Mouse (Mus musculus) forebrain, embryonic 11.5 days (tissue): ENCODE results near the gene Nxnl1. TPM values are rescaled to one million over a fixed set of nuclear protein-coding genes. Genes with fewer than 3 reads are reported as not detected.

Experiments
- ATAC-seq: fragments of 200-750 bp; cut with Nextera tagmentation; replicated peaks from 2 replicates; pipeline ENCODE4 v1.8.0; 2017; ENCODE audit warnings: moderate TSS enrichment; ENCODE audit not compliant: low FRiP score
- DNase-seq: peaks from one replicate; pipeline ENCODE4 v3.0.0-alpha.2; 2017; ENCODE audit warnings: low spot score
- H3K27ac ChIP-seq: fragments of 300-500 bp; sonication (generic); 2 replicates; pipeline ENCODE4 v1.5.1; 2014; ENCODE audit warnings: low read depth, low read length
- H3K27me3 ChIP-seq: fragments of 300-500 bp; sonication (generic); 2 replicates; pipeline ENCODE4 v1.6.1; 2014; ENCODE audit warnings: mild to moderate bottlenecking, low read length, mixed read lengths; ENCODE audit not compliant: control insufficient read depth, insufficient read depth
- H3K36me3 ChIP-seq: fragments of 300-500 bp; sonication (generic); 2 replicates; pipeline ENCODE4 v1.6.1; 2014; ENCODE audit warnings: mild to moderate bottlenecking, low read length, moderate library complexity, mixed read lengths; ENCODE audit not compliant: control insufficient read depth, insufficient read depth
- H3K4me1 ChIP-seq: fragments of 300-500 bp; sonication (generic); replicated peaks from 2 replicates; pipeline ENCODE4 v1.6.1; 2014; ENCODE audit warnings: low read length, mixed read lengths; ENCODE audit not compliant: control insufficient read depth, insufficient read depth
- H3K4me2 ChIP-seq: fragments of 300-500 bp; sonication (generic); 2 replicates; pipeline ENCODE4 v1.6.1; 2014; ENCODE audit warnings: low read depth, mild to moderate bottlenecking, low read length, moderate library complexity, mixed read lengths; ENCODE audit not compliant: severe bottlenecking
- H3K4me3 ChIP-seq: fragments of 300-500 bp; sonication (generic); 2 replicates; pipeline ENCODE4 v1.5.1; 2014; ENCODE audit warnings: low read depth, low read length
- H3K9ac ChIP-seq: fragments of 300-500 bp; sonication (generic); 2 replicates; pipeline ENCODE4 v1.6.1; 2014; ENCODE audit warnings: low read length
- H3K9me3 ChIP-seq: fragments of 300-500 bp; sonication (generic); 2 replicates; pipeline ENCODE4 v1.6.1; 2016; ENCODE audit warnings: low read length, mixed read lengths; ENCODE audit not compliant: control insufficient read depth
- WGBS: fragments of 180-500 bp; shearing (Covaris S2); extraction: QIAGEN DNeasy Blood & Tissue Kit; methylation state at CpG from one replicate; pipeline ENCODE4 v1.1.7; 2014; 5-methylcytosine and 5-hydroxymethylcytosine counted together
- polyA plus RNA-seq: library from polyadenylated mRNA; unstranded; fragments of >200 nt; fragmentation: Nextera tagmentation; extraction: Ambion mirVana; gene quantifications from 2 replicates; pipeline ENCODE4 v1.2.1, GENCODE M21; 2014

The Nxnl1 gene
- polyA plus RNA-seq, 1 experiment from 2014 or later, result not detected

DNA sequence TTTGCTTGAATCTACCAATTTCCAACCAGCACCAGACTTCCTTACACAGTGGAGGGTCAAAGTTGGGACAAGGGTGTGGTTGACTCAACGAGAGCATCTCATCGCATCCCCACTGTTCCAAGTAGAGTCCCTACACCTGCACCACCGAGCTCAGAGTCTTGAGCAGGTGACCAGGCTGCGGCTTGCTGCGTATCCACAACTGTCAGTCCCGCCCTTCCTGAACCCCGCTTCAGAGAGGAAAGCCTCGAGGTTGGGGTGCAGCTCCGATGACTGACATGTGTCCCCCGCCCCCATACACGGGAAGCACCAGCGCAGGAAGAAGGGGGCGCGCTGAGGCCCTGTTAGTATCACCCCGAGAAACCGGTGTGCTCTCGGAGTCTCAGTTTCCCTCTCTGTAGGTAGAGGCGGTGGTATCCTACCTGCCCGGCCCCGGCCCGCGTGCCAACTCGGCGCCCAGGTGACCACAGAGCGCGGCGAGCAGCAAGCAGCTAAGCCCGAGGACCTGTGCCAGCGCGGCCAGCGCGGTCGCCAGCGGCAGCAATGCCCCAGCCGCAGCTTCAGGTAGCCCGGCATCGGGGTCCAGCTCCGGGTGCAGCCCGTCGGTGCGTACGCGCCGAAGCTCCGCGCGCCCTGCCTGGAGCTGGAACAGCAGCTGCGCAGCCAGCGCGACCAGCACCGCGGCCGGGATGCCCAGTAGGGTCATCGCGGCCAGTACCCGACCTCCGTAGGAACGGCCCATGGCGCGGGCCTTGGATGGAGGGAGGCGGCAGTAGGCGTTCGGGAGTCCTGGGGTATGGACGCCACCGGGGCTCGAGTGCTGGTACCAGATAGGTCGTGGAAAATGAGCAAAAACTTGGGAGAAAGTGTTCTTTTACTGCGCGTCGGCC is 8.1 kb downstream of the Nxnl1 start, which contains the start of gene Tmem221:
Gene Tmem221, minus strand, starts transcription at position 801 of the 887 bp plus-strand sequence.
- H3K27ac ChIP-seq, result no peak within 1 kb of the TSS
- no peaks in the 10 kb centered on the region for H3K9me3 ChIP-seq
- H3K4me2 ChIP-seq, result peak within 1 kb of the TSS; percentile 48
- ATAC-seq (no peak), DNase-seq (no peak)
- H3K9ac ChIP-seq, result peak within 1 kb of the TSS; percentile 29
- H3K36me3 ChIP-seq, result no peaks in the 10 kb centered on the region
- H3K4me1 ChIP-seq, result peaks cover 9% of the 10 kb centered on the region; the same call in 1 of the 2 replicates
- H3K4me3 ChIP-seq, result peak within 1 kb of the TSS; percentile 25
- H3K27me3 ChIP-seq, result peaks cover 61% of the 10 kb centered on the region
- 4% methylated on average over 70 of the region's 70 CpGs for WGBS

GRCm38 (mm10) chr8:71554644-71555043 is 11.8 kb downstream of the Nxnl1 start:
- Histone ChIP-seq H3K27ac (no peak overlapping the region), H3K27me3 (peaks cover 31% of the 10 kb centered on the region), H3K9me3 (no peaks in the 10 kb centered on the region), H3K4me2 (no peak overlapping the region), H3K4me1 (0 out of 2 replicates have a peak, but pooled peaks cover 7% of the 10 kb centered on the region), H3K9ac (no peak overlapping the region), H3K4me3 (no peak overlapping the region), H3K36me3 (no peaks in the 10 kb centered on the region)
- WGBS, result 90% methylated on average over 2 of the region's 2 CpGs
- DNase-seq (no peak), ATAC-seq (no peak)

- 74% methylated on average over 6 of the region's 6 CpGs for WGBS
- no peak overlapping the region for H3K27ac ChIP-seq
Observed at GRCm38 (mm10) chr8:71554001-71554400, 12.4 kb downstream of the Nxnl1 start.

DNA sequence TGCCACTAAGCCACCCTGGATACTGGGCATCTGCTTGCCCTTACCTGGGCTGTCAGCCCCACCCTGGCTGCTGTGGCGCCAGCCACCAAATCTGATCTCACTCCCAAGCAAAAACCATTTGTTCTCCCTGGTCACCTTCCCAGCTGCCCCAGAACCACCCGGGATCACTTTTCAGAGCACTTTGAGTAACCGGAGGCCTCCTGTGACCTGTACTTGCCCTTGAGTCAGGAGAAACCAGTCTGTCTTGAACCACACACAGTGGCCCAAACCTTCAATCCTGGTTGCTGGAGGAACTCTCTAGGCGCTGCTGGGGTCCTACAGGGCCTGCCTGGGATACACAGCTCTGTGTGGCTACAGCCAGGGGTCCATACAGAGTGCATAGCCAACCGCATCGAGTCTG is 13.6 kb downstream of the Nxnl1 start:
- Histone ChIP-seq H3K4me2 (no peak overlapping the region), H3K4me3 (no peak overlapping the region), H3K36me3 (no peaks in the 10 kb centered on the region; the same call in 1 of the 2 replicates), H3K9ac (no peak overlapping the region), H3K27ac (no peak overlapping the region), H3K27me3 (peaks cover 12% of the 10 kb centered on the region), H3K9me3 (no peaks in the 10 kb centered on the region), H3K4me1 (no peaks in the 10 kb centered on the region)
- no peak for ATAC-seq
- WGBS, result 79% methylated on average over 6 of the region's 6 CpGs
- DNase-seq, result no peak

More at GRCm38 (mm10) chr8:71554001-71554400, 12.4 kb downstream of the Nxnl1 start:
- H3K4me2 ChIP-seq, result no peak overlapping the region
- DNase-seq, result no peak
- no peak overlapping the region for H3K4me3 ChIP-seq
- ATAC-seq, result no peak
- 0 out of 2 replicates have a peak, but pooled peaks cover 6% of the 10 kb centered on the region for H3K4me1 ChIP-seq
- no peaks in the 10 kb centered on the region for H3K36me3 ChIP-seq
- no peak overlapping the region for H3K9ac ChIP-seq
- H3K9me3 ChIP-seq, result no peaks in the 10 kb centered on the region
- peaks cover 24% of the 10 kb centered on the region for H3K27me3 ChIP-seq

GRCm38 (mm10) chr8:71550754-71551153 is 15.6 kb downstream of the Nxnl1 start:
- 79% methylated on average over 7 of the region's 7 CpGs for WGBS
- Histone ChIP-seq H3K9me3 (no peaks in the 10 kb centered on the region), H3K4me3 (no peak overlapping the region), H3K27me3 (no peaks in the 10 kb centered on the region), H3K27ac (no peak overlapping the region), H3K4me1 (no peaks in the 10 kb centered on the region), H3K9ac (no peak overlapping the region), H3K4me2 (no peak overlapping the region), H3K36me3 (no peaks in the 10 kb centered on the region; the same call in 1 of the 2 replicates)
- ATAC-seq, result no peak
- DNase-seq, result no peak

- H3K9me3 ChIP-seq, result no peaks in the 10 kb centered on the region
- no peak overlapping the region for H3K27ac ChIP-seq
- H3K4me1 ChIP-seq, result peaks cover 2% of the 10 kb centered on the region; the same call in 1 of the 2 replicates
- DNase-seq, result no peak
- ATAC-seq, result no peak
- 93% methylated on average over 7 of the region's 7 CpGs for WGBS
- peaks cover 2% of the 10 kb centered on the region; the same call in 1 of the 2 replicates for H3K36me3 ChIP-seq
- H3K27me3 ChIP-seq, result no peaks in the 10 kb centered on the region
- H3K4me2 ChIP-seq, result no peak overlapping the region
- no peak overlapping the region for H3K9ac ChIP-seq
- H3K4me3 ChIP-seq, result no peak overlapping the region
Observed at GRCm38 (mm10) chr8:71547590-71547989, 18.8 kb downstream of the Nxnl1 start.

- ATAC-seq (no peak), DNase-seq (no peak)
- Histone ChIP-seq H3K36me3 (peaks cover 2% of the 10 kb centered on the region; the same call in 1 of the 2 replicates), H3K9me3 (no peaks in the 10 kb centered on the region), H3K27me3 (no peaks in the 10 kb centered on the region), H3K9ac (no peak overlapping the region), H3K4me1 (peaks cover 2% of the 10 kb centered on the region; the same call in 1 of the 2 replicates), H3K4me2 (no peak overlapping the region), H3K4me3 (no peak overlapping the region), H3K27ac (no peak overlapping the region)
- 93% methylated on average over 11 of the region's 11 CpGs for WGBS
Observed at GRCm38 (mm10) chr8:71545053-71545452, 21.3 kb downstream of the Nxnl1 start.

- no peaks in the 10 kb centered on the region for H3K9me3 ChIP-seq
- peaks cover 2% of the 10 kb centered on the region; the same call in 1 of the 2 replicates for H3K36me3 ChIP-seq
- H3K9ac ChIP-seq, result peak overlapping the region; percentile 77; the same call in 1 of the 2 replicates
- DNase-seq (no peak), ATAC-seq (no peak)
- 84% methylated on average over 9 of the region's 9 CpGs for WGBS
- peaks cover 2% of the 10 kb centered on the region; the same call in 1 of the 2 replicates for H3K4me1 ChIP-seq
- H3K4me2 ChIP-seq, result peak overlapping the region; percentile 89
- no peaks in the 10 kb centered on the region for H3K27me3 ChIP-seq
- H3K4me3 ChIP-seq, result peak overlapping the region; percentile 80; the same call in 1 of the 2 replicates
- H3K27ac ChIP-seq, result no peak overlapping the region
Observed at GRCm38 (mm10) chr8:71543755-71544154, 22.6 kb downstream of the Nxnl1 start.
